Mouse (Mus musculus): ENCODE measurements at regions not wholly inside any gene's neighbourhood (a gene's known extent, or its start where the extent isn't known, plus 50 kb on each side); places are given as distances from the start of the nearest gene placed in this dataset.

DNA sequence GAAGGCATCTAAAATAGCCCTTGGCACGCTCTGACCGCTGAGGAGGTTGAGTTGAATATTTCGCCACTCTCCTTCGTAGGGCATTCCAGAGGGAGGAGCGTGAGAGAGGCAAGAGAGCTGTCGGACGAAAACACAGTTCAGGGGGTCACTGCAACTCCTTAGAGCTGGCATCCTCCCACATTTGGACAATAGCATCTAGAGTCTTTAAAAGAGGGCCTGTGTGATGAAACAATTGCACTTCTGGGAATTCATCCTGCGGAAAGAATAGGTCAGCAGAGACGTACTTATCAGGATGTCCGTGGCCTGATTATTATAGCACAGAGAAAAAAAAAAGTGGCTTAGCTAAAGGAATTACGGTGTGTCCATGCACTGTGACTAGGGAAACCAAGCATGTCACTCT, 156.8 kb downstream of the Efnb1 start:
- no peak for DNase-seq (ENCODE audit: low spot score in 2 of 2)

DNA sequence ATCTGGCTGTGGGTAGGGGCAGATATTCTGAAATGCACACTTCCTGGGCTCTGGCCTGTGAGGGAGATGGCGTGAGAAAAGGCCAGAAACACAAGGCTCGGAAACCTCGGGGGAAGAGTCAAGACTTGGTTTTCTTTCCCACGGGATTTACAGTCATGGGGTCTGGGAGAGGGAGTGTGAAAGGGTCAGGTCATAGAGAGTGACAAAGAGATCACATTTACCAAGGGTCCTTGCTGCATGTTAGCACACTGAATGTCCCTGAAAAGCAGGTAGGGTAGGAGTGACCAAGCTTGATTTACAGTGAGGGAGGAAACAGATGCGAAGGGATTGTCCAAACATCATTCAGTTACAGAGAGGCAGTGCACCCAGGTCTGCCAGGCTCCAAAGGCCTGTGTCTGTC, 156.0 kb downstream of the Efnb1 start:
- DNase-seq (ENCODE audit: low spot score in 2 of 2): no peak

DNA sequence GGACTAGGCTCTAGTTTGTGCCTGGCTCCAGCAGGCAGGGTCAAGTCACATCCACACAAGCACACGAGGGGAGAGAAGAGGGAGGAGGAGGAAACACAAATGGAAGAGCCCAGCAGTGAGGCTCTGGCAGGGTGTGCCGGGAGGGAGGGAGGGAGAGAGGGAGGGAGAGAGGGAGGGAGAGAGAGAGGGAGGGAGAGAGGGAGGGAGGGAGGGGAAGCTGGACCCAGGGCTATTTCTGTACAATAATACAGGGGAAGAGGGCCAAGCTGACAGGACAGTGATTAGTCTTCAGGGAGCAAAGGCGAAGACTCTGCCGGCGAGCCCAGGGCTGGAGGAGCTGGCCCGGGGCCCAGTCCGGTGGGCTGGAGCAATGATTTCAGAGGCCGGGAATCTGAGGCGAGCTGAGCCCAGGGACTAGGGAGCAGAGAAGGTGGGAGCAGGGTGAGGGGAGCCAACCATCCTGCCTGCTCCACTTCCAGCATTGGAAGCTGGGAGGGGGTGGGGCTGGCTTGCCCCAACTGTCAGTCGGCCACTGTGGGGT, 155.6 kb downstream of the Efnb1 start:
- DNase-seq (ENCODE audit: low spot score in 2 of 2): no peak

DNA sequence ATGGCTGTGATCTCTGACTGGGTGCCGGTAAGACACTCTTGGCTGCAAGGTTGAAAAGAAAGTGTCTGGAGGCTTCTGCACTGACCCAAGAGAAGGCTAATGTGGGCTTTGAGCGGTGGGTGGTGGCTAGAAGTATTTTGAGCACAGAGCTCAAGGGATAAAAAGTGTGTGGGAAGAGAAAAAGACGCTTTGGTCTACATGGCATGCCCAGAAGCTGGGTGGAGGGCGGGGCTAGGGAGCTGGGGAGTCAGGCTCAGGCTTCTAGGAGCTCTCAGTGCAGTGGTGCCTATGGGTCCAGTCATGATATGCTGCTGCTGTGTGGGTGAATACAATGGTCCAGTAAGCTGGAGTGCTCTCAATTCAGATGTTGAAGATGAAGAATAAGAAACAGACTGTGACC, 152.1 kb downstream of the Efnb1 start:
- DNase-seq (ENCODE audit: low spot score in 2 of 2): no peak

DNA sequence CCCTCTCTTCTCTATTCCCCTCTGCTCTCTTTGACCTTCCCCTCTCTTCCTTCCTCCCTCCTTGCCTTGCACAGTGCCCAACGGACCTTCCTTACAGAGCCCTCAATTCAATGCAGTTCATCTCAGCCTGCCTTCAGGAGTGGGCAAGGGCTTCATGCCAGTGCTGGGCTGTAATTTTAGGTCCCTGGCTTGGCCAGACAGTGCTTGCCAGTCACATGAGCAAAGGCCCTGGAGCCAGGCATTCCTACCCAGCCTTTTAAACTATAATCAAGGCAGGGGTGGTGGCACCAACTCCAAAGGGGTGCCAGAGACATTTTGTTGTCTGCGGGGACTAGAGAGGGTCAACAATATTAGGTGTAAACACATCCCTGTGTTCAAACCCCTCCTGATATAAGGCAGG, 150.9 kb downstream of the Efnb1 start:
- no peak for DNase-seq (ENCODE audit: low spot score in 2 of 2)

DNA sequence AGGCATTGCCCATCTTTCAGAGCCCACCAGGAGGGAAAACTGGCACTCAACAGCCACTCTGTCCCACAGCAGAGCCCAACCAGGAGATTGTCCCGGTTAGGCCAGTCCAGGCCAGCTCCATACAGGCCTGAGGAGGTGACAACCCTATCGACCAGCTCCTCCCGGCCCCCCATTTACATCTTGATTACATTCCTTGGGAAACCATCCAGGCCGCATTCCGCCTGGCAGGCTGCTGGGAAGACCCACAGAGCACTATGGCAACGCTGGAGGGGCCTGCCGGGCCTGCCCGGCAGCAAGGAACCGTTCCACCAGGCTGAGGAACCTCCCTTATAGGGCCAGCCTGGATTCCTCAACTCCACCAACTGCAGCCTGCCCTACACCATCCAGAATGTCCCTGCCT, 149.7 kb downstream of the Efnb1 start:
- DNase-seq (ENCODE audit: low spot score in 2 of 2): peak; percentile 18 to 28

DNA sequence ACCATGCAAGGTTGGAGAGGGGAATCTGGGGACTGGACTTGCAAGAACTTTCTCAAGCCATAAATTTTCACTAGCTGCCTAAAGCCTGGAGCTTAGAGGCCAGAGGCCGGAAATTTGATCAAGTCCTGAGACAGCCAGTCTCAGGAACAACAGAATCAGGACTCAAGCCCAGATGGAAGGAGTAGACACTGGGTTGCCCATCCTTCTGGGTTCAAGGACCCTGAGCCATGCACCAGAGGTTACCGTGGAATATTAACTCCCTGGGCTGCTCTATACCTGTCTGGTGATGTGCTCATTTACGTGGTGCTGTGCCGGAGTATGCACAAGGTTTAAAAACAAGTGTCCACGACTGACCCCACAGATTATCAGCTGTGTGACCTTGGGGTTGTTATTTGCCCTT, 145.1 kb downstream of the Efnb1 start:
- DNase-seq (ENCODE audit: low spot score in 2 of 2): no peak

DNA sequence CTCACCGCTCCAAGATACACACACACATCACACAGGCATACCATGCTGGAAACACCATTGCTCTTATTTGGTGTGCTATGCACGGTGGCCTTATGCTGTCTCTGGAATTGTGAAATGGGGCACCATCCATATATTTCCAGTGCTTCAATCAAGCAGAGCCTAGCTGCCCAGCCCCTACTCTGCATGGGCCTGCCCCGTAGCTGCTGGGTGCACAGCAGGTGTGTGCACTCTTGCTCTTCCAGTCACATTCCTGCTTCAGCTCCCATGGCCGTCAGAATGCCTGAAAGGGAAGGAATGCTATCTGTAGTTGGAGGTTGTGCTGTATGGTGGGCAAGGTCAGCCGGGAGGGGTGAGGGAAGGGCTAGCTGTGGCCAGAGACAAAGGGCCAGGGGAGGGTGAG, 144.6 kb downstream of the Efnb1 start:
- DNase-seq (ENCODE audit: low spot score in 2 of 2): no peak

DNA sequence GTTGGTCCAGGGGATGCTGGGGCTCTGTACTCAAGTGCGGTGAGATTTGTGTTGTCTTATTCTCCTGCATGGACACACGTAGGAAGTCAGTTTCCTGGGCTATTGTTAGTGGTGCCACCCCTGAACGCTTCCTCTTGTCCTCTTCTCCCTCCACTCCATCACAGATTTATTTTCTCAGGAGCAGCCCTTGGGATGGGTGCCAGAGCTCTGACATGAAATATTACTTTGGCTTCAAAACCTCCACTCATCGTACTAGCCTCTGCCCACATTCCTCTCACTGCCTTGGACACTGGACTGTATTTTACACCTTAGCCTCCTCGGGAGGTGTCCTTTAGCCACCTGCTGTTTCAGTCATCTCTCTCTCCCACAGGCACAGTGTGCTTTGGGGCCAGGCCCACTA, 139.6 kb downstream of the Efnb1 start:
- no peak for DNase-seq (ENCODE audit: low spot score in 2 of 2)

DNA sequence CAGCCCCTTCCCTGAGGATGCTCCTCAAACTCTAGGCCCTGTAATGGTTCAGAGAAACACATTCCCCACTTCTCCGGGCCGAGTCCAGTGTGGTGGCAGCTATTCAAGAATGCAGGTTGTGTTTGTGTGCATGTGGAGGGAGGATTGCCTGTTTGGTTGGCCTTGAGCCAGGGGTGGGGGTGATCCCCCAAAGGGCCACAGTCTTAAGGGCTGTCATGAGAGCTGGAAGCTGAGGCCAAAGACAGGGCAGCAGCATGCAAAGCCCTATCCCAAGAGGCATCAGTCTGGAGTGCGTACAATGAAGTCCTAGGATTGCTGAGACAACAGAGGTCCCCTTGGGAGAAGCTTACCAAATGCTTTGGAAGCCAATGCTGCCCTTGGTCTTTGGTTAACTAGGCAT, 136.0 kb downstream of the Efnb1 start:
- no peak for DNase-seq (ENCODE audit: low spot score in 2 of 2)

DNA sequence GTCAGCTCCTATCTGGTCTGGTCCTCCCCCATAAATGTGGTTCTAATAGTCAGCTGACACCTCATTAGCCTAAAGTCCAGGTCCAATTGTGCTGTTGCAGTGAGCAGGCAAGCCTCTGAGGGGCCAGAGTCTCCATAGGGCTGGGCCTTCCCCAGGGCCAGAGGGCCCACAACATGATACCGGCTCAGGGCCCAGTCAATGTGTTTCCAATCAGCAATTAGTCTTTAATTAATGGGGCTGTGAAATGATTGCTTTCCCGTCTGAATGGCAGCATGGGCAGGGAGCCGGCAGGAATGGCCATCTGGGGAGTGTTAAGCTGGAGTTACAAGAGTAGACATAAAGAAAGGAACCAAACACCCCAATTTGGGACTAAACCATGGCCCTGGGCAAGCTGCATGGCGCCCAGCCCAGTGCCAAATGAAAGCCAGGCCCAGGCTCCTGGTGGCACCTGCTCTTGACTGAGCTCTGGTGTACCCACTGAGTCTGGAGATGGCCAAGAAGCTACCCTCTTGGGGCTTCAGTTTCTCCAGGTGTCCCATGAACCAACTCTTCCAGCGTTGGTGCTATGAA, 113.2 kb downstream of the Efnb1 start:
- DNase-seq (ENCODE audit: low spot score in 2 of 2): no peak

DNA sequence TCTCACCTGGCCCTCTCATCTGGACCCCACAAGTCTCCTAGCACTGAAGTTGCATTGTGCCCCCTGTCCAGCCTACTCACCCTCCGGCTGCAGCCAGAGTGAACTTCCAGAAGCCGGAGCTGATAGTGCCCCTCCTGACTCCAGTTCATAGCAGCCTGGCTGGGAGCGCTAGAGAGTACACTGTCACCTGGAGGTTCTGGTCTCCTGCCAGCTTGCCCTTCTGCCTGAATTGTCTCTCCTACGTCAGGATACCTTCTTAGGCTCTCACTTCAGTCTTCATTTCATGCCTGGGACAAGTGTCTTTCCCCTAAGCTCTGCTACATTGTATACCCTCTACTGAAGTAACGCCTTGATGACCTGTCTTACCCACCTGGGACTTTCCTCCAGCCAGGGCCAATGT, 112.3 kb downstream of the Efnb1 start:
- DNase-seq (ENCODE audit: low spot score in 2 of 2): no peak

DNA sequence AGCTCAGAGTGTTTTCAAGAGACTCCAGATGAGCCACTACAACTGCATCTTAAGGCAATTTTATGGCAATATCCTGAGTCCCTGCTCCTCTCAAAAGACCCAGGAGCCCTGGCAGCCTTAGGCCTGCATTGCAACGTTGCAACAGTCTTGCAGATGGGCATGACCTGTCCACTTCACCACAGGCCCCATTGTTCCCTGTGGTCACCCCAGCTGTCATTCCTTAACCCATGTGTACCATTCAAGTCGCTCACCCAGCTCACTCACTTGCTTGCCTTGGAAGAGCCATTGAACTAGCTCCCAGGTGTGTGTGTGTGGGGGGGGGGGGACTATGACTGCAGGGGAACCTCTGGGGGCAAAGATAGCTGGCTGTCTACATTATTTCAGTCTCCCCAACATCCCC, 110.8 kb downstream of the Efnb1 start:
- DNase-seq (ENCODE audit: low spot score in 2 of 2): no peak

DNA sequence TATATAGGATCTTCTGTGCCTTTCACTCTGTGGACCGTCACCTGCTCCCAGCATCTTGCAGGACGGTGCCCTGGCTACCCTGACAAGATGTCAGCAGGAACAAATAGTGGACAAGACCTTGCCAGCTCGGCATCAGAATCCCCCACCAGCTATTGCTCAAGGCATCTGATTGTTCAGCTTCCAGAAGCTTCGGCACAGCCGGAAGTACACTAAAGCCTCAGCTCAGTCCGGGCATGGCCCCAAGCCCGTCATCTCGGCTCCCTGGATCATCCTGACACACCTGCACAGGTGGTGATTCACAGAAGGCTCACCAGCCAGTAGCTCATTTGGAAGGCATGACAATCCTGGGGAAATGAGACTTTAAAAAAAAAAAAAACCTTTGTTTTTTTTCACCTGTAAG, 110.1 kb downstream of the Efnb1 start:
- DNase-seq (ENCODE audit: low spot score in 2 of 2): no peak

DNA sequence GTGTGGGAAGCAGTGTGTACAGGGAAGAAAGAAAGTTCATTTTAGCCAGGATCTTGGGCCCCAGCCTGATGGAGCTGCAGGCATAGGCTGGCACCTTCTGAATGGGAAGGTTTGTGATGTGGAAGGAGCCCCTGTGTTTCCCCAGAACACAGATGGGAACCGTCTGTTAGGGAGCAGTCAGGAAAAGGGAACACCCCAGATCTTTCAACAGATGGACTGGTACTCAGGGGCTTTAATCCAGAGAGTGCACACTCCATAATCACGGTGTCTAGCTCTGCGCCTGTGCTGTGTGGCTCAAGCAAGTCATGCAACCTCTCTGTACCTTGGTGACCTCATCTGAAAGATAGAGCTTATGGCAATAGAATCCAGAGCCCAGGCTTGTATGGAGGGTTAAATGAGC, 109.6 kb downstream of the Efnb1 start:
- DNase-seq (ENCODE audit: low spot score in 2 of 2): no peak

DNA sequence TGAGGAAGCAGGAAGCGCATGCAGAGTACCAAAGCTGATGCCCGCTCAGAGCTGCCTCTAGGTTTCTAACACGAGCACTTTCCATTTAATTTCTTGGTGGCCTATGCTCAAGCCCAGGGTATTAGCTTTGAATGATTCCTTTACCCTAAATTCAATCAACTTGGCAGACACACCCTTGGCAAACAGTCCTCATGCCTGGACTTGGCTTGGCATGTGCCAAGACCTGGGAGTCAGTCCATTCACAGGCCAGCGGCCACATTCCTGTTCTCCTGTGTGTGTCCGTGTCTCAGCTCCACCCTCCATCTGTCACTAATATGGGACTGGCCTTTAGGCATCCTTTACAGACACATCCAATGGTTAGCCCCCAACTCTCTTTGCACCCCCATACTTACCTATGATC, 107.3 kb downstream of the Efnb1 start:
- DNase-seq (ENCODE audit: low spot score in 2 of 2): no peak

DNA sequence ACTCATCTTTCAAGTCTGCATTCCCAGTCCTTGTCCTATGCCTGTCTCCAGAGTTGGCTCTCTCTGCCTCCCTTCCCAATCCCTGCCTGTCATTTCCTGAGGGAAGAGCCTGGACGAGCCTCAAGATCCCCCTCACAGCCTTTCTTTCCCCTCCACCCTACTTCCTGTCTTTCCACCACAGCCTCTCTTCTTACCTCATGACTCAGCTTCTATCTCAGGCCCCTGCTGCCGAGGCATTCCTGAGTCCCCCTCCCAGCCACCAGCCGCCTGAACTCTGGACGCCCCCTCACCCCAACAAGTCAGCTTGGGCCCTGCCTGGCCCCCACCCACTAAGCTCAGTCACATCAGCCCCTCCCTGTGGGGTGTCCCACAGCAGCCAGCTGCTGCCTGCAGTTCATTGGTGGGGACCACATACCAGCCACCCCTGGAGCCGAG, 105.8 kb downstream of the Efnb1 start:
- no peak for DNase-seq (ENCODE audit: low spot score in 2 of 2)

DNA sequence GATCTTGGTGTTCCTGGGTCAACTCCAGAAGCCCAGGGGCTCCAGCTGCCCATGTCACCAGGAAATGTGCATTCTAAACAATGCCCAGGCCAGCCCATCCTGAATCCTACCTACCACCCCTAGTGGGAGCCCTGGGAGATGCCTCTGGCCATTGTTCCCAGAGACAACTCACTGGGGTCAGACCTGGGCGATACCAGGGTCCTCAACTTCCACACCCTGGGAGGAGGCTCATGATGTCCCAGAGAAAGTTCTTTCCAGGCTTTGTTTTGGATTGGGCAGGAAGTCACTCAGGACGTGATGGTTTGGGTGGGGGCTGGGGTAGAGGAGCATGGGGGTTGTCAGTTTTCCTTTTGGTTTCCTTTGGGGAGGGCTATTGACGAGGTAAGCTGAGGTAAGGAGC, 97.1 kb downstream of the Efnb1 start:
- no peak for DNase-seq (ENCODE audit: low spot score in 2 of 2)

DNA sequence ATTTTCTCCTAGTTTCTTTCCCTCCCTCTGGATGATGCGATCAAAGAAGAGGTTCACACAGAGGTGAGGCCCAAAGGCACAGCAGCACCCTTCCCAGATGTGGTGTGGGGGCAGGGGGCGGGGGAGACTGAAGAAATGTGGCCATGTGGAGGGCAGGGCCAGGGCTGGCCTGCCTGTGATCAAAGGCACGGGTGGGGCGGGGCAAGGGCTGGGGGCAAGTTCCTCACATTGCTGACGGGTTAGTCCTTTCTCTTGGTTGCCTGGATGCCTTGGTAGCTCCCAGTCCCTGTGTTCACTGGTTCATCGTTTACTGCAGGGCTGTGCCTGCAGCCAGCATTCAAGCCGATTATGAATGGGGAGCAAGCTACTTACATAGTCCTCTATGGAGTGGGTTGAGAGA, 96.4 kb downstream of the Efnb1 start:
- DNase-seq (ENCODE audit: low spot score in 2 of 2): no peak

DNA sequence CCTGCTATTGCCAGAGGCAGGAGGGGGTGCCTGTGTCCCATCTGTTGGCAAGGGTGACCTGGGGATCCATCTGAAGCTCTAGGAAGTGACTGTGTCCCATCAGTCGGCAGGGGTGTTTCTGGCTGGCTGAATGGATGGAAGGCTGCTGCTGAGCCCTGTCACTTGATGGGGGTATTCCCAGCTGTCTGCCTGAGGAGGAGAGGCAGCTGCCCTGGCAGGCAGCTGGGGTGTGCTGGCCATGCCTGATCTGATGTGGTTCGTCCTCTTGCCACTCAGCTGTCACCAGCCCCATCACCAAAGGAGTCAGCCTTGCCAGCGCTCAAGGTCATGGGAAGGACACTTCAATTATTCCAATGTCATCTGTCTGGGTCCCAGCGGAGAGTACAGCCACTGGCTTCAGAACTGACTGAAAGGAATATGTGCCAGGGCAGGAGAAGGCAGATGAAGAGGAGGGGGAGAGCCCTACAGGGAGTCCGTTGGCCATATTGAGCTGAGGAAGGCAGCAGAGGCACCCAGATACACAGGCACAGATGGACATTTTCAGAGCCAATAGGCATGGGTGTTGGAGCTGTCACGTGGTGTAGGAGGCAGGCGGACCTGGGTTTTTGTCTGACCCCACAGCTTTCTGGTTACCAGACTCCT, 89.3 kb downstream of the Efnb1 start:
- no peak for DNase-seq (ENCODE audit: low spot score in 2 of 2)

DNA sequence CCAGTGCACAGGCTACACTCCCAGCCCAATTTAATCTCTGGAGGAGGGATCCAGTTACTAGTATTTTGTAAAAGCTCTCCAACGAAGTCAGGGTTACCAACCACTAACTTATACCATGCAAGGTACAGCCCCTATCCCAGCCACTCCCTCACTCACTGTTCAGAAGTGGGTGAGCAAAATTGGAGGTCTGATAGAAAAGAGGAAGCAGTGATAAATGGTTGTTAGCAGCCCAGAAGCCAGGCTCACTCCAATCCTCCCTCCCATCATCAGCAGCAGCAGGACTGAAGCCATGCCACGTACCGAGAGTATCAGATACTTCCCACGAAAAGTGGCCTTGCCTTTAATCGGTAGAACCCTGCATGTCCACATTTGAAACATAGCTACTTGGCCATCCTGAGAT, 86.1 kb downstream of the Efnb1 start:
- DNase-seq (ENCODE audit: low spot score in 2 of 2): no peak

DNA sequence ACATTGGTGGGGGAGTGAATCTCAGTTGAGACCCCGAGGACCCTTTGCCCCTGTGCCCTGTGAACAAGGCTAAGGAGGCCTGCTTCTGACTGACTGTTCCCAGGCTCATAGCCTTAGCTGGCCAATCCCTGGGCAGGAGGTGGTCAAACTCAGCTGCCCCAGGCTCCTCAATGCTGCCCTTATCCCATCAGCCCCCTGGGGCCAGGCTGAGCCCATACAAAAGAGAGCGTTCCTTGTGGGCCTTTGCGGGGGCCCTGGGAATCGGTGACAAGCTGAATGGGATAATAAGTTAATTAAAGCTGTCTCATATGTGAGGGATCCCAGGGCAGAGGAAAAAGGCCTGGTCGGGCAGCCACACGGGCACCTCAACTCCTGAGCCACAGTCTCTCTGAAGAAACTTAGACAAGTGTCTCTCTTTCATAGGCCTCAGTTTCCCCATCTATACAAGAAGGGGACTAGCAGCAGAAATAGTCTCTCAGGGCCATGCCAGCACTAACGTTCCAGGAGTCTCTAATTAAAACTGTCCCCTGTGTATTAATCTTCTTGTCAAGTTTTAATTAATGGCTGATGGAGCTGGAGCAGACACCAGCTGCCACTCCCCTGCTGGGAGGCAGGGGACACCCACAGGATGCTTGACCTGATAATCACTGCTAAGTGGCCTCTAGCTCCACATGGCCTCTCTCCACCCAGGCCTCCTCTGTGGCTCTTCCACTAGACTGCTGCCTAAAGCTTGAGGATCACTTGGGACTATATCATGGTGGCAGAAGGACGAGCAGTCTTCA, 84.9 kb downstream of the Efnb1 start:
- DNase-seq (ENCODE audit: low spot score in 2 of 2): no peak

DNA sequence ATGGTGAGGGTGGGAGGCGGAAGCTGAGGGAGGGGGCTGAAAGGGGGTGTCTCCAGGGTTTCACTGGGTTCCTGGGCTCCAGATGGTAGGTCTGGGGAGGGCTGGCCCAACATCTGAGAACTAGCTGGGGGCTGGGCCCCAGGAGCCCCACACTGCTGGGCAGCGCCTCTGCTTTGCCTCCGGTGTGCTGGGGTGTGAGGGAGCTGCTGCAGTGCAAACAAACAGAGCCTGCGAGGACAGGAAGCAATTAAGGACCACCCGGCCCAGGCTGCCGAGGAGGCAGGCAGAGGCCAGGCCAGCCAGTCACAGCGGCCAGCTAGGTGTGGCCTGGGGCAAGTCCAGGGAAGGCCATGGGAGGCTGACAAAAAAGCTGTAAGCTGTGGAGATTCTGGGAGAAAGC, 82.3 kb downstream of the Efnb1 start:
- no peak for DNase-seq (ENCODE audit: low spot score in 2 of 2)

Measured in layer of hippocampus, postnatal 10 days (tissue).